Mouse (Mus musculus) forebrain, postnatal 0 days (tissue): ENCODE measurements around the gene Cnr2. TPM values are rescaled to one million over a fixed set of nuclear protein-coding genes. Genes with fewer than 3 reads are reported as not detected.

Source experiments
- ATAC-seq: fragments of 200-750 bp; cut with Nextera tagmentation; 2 replicates; pipeline ENCODE4 v1.8.0; 2017; ENCODE audit warnings: mild to moderate bottlenecking, moderate library complexity
- DNase-seq: peaks from one replicate; pipeline ENCODE4 v3.0.0-alpha.2; 2015
- H3K27ac ChIP-seq: fragments of 300-500 bp; sonication (generic); 2 replicates; pipeline ENCODE4 v1.5.1; 2014; ENCODE audit warnings: low read depth, mild to moderate bottlenecking, antibody characterized with exemption, low read length, moderate library complexity, mixed read lengths
- H3K27me3 ChIP-seq: fragments of 300-500 bp; sonication (generic); 2 replicates; pipeline ENCODE4 v1.6.1; 2014; ENCODE audit warnings: mild to moderate bottlenecking, low read length, mixed read lengths; ENCODE audit not compliant: insufficient read depth
- H3K36me3 ChIP-seq: fragments of 300-500 bp; sonication (generic); 2 replicates; pipeline ENCODE4 v1.6.1; 2014; ENCODE audit warnings: mild to moderate bottlenecking, moderate library complexity; ENCODE audit not compliant: insufficient read depth
- H3K4me1 ChIP-seq: fragments of 300-500 bp; sonication (generic); 2 replicates; pipeline ENCODE4 v1.6.1; 2014; ENCODE audit warnings: antibody characterized with exemption; ENCODE audit not compliant: insufficient read depth
- H3K4me2 ChIP-seq: fragments of 300-500 bp; sonication (generic); 2 replicates; pipeline ENCODE4 v1.6.1; 2014; ENCODE audit warnings: low read depth, mild to moderate bottlenecking, moderate library complexity
- H3K4me3 ChIP-seq: fragments of 300-500 bp; sonication (generic); 2 replicates; pipeline ENCODE4 v1.5.1; 2014; ENCODE audit warnings: low read depth, low read length, mixed read lengths
- H3K9ac ChIP-seq: fragments of 300-500 bp; sonication (generic); 2 replicates; pipeline ENCODE4 v1.6.1; 2014; ENCODE audit warnings: mild to moderate bottlenecking
- H3K9me3 ChIP-seq: fragments of 300-500 bp; sonication (generic); 2 replicates; pipeline ENCODE4 v1.6.1; 2016; ENCODE audit warnings: low read length
- CTCF ChIP-seq: sonication (generic); IDR thresholded peaks from 2 replicates; pipeline ENCODE4 v1.5.1; 2016; ENCODE audit warnings: antibody characterized with exemption, control low read depth, low read depth
- WGBS: fragments of 180-500 bp; shearing (Covaris S2); extraction: QIAGEN DNeasy Blood & Tissue Kit; methylation state at CpG from one replicate; pipeline ENCODE4 v1.1.7; 2014; 5-methylcytosine and 5-hydroxymethylcytosine counted together
- polyA plus RNA-seq: library from polyadenylated mRNA; unstranded; fragments of >200 nt; fragmentation: Nextera tagmentation; extraction: Ambion mirVana; gene quantifications from 2 replicates; pipeline ENCODE4 v1.2.1, GENCODE M21; 2015
- total RNA-seq: library from RNA; depleted of rRNA; stranded (reverse); fragments of >200 nt; gene quantifications from 2 replicates; pipeline ENCODE4 v1.2.3, GENCODE M21; 2014

Cnr2 gene
- total and polyA plus RNA-seq, 2 experiments from 2014 or later = 0.17 to 0.24 TPM

GRCm38 (mm10) chr4:135855536-135856222, 39.5 kb upstream of the Cnr2 start, which contains the start of gene Srsf10:
Srsf10 (plus strand) TSS chr4:135855747.
- Histone ChIP-seq H3K4me2 (peak within 1 kb of the TSS; percentile 80), H3K4me3 (peak within 1 kb of the TSS; percentile 92), H3K36me3 (no peaks in the 10 kb centered on the region), H3K27me3 (no peaks in the 10 kb centered on the region), H3K9me3 (no peaks in the 10 kb centered on the region), H3K9ac (peak within 1 kb of the TSS; percentile 91), H3K4me1 (peaks cover 7% of the 10 kb centered on the region; the same call in 1 of the 2 replicates), H3K27ac (peak within 1 kb of the TSS; percentile 99)
- 2% methylated on average over 59 of the region's 67 CpGs for WGBS
- TF ChIP-seq CTCF = no peak
- peak; percentile 100 for DNase-seq
- peak; percentile 97 for ATAC-seq

GRCm38 (mm10) chr4:135856223-135857091, 38.7 kb upstream of the Cnr2 start:
- Histone ChIP-seq H3K4me3 (peak overlapping the region; percentile 92), H3K4me1 (0 out of 2 replicates have a peak, but pooled peaks cover 6% of the 10 kb centered on the region), H3K9ac (peak overlapping the region; percentile 91), H3K36me3 (no peaks in the 10 kb centered on the region), H3K4me2 (peak overlapping the region; percentile 57), H3K27ac (peak overlapping the region; percentile 98), H3K27me3 (no peaks in the 10 kb centered on the region), H3K9me3 (no peaks in the 10 kb centered on the region)
- DNase-seq = peak; percentile 70
- under 1% methylated on average over 71 of the region's 91 CpGs for WGBS
- peak; percentile 62 for ATAC-seq
- TF ChIP-seq CTCF = no peak

GRCm38 (mm10) chr4:135857597-135858186, 37.5 kb upstream of the Cnr2 start:
- H3K27me3 ChIP-seq = no peaks in the 10 kb centered on the region
- H3K9me3 ChIP-seq = no peaks in the 10 kb centered on the region
- DNase-seq (no peak), ATAC-seq (no peak)
- H3K4me1 ChIP-seq = 0 out of 2 replicates have a peak, but pooled peaks cover 6% of the 10 kb centered on the region
- H3K4me2 ChIP-seq = peak overlapping the region; percentile 57
- TF ChIP-seq CTCF = no peak
- peak overlapping the region; percentile 91 for H3K9ac ChIP-seq
- H3K27ac ChIP-seq = 0 out of 2 replicates have a peak overlapping the region, but pooled peaks have one; percentile 29
- no peaks in the 10 kb centered on the region for H3K36me3 ChIP-seq
- 11% methylated on average over 7 of the region's 7 CpGs for WGBS
- peak overlapping the region; percentile 92 for H3K4me3 ChIP-seq

- Histone ChIP-seq H3K9ac (no peak overlapping the region), H3K36me3 (peaks cover 7% of the 10 kb centered on the region), H3K4me3 (no peak overlapping the region), H3K9me3 (no peaks in the 10 kb centered on the region), H3K4me1 (0 out of 2 replicates have a peak, but pooled peaks cover 8% of the 10 kb centered on the region), H3K4me2 (no peak overlapping the region), H3K27ac (no peak overlapping the region), H3K27me3 (no peaks in the 10 kb centered on the region)
- TF ChIP-seq CTCF = no peak
- DNase-seq = no peak
- ATAC-seq = no peak
- whole genome bisulfite sequencing = 59% methylated on average over 2 of the region's 2 CpGs
These were observed 26.2 kb upstream of the Cnr2 start for GRCm38 (mm10) chr4:135868996-135869395.

GRCm38 (mm10) chr4:135870227-135871023, 24.8 kb upstream of the Cnr2 start:
- H3K36me3 ChIP-seq = peaks cover 7% of the 10 kb centered on the region
- H3K4me3 ChIP-seq = no peak overlapping the region
- no peaks in the 10 kb centered on the region for H3K27me3 ChIP-seq
- 0 out of 2 replicates have a peak, but pooled peaks cover 14% of the 10 kb centered on the region for H3K4me1 ChIP-seq
- WGBS = 31% methylated on average over 2 of the region's 2 CpGs
- ATAC-seq (no peak), DNase-seq (no peak)
- TF ChIP-seq CTCF = no peak
- H3K9me3 ChIP-seq = no peaks in the 10 kb centered on the region
- H3K9ac ChIP-seq = 0 out of 2 replicates have a peak overlapping the region, but pooled peaks have one; percentile 2
- peak overlapping the region; percentile 4; the same call in 1 of the 2 replicates for H3K4me2 ChIP-seq
- H3K27ac ChIP-seq = no peak overlapping the region

- H3K36me3 ChIP-seq = peaks cover 7% of the 10 kb centered on the region
- H3K4me2 ChIP-seq = peak overlapping the region; percentile 87
- DNase-seq = no peak
- ATAC-seq = no peak
- H3K27ac ChIP-seq = no peak overlapping the region
- peaks cover 23% of the 10 kb centered on the region for H3K4me1 ChIP-seq
- peak overlapping the region; percentile 71 for H3K4me3 ChIP-seq
- no peaks in the 10 kb centered on the region for H3K27me3 ChIP-seq
- no peak for TF ChIP-seq CTCF
- H3K9ac ChIP-seq = no peak overlapping the region; the same call in 1 of the 2 replicates
- no peaks in the 10 kb centered on the region for H3K9me3 ChIP-seq
- 37% methylated on average over 3 of the region's 3 CpGs for WGBS
These were observed 23.2 kb upstream of the Cnr2 start for GRCm38 (mm10) chr4:135872015-135872414.
